In the genomic region with DNA sequence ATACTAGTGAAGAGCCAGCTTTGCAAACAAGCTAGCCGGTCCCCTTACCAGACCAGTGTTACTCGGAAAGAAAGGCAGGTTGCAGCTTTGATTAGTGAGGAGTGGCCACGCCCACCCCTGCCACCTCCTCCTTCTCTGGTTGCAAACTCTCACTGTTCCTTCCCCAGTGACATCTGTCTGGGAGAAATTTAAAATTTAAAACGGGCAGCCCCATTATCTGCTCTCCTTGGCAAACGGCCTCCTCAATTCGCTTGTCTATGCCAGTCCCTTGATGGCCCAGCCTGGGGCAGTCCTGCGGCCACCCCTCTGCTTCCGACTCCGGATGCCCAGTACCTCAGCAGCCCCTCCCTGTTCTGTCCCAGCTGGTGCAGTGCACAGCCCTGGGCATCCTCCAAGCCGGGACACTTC, we compare ENCODE assay signal across 14 mouse cellular contexts. TPM values are rescaled to one million over a fixed set of nuclear protein-coding genes. Genes with fewer than 3 reads are reported as not detected.
DNase-seq lines count a peak whose midpoint lies in the region; ATAC-seq lines count a peak whose summit lies in the region.
"Had no signal": no experiment of that assay in that cellular context is flagged by ENCODE, and none has a peak within 500 bp of the region (broad histone marks: within the 10 kb centered on the region; RNA-seq: fewer than 3 reads in every experiment).

No protein-coding gene starts in this region.

- no peak overlapping the region for H3K27ac ChIP-seq in forebrain, embryonic 10.5 days
- H3K27ac ChIP-seq in hindbrain, embryonic 16.5 days (ENCODE audit: low read depth, low read length), result no peak overlapping the region
- no peak overlapping the region for H3K27ac ChIP-seq in neural tube, embryonic 12.5 days

- 0 out of 2 replicates have a peak overlapping the region, but pooled peaks have one; percentile 63 for H3K4me3 ChIP-seq in forebrain, embryonic 10.5 days
- H3K4me3 ChIP-seq in hindbrain, embryonic 16.5 days (ENCODE audit: low read length), result peak overlapping the region; percentile 64
- no peak overlapping the region for H3K4me3 ChIP-seq in neural tube, embryonic 12.5 days
- H3K4me3 ChIP-seq: myocyte had no signal

- no peak overlapping the region for H3K9ac ChIP-seq in hindbrain, embryonic 16.5 days (ENCODE audit: low read depth, low read length)
- no peak overlapping the region for H3K9ac ChIP-seq in neural tube, embryonic 12.5 days
- H3K9ac ChIP-seq: liver, postnatal 0 days had no signal

- no peaks in the 10 kb centered on the region for H3K9me3 ChIP-seq in forebrain, embryonic 10.5 days
- H3K9me3 ChIP-seq in hindbrain, embryonic 16.5 days (ENCODE audit: control insufficient read depth, low read length), result no peaks in the 10 kb centered on the region
- H3K9me3 ChIP-seq in neural tube, embryonic 12.5 days, result no peaks in the 10 kb centered on the region

- no peaks in the 10 kb centered on the region for H3K36me3 ChIP-seq in forebrain, embryonic 10.5 days (replicated peaks)
- H3K36me3 ChIP-seq in hindbrain, embryonic 16.5 days (ENCODE audit: control insufficient read depth, insufficient read depth, low read length), result no peaks in the 10 kb centered on the region
- no peaks in the 10 kb centered on the region for H3K36me3 ChIP-seq in neural tube, embryonic 12.5 days

- peak; percentile 49 for DNase-seq in left cerebral cortex, postnatal 4 days
- no peak for DNase-seq in left cerebral cortex, adult 8-10 months (ENCODE audit: low spot score in 2 of 2)
- DNase-seq in forebrain, embryonic 10.5 days (ENCODE audit: extremely low spot score, low spot score), result no peak
- no peak for DNase-seq in thymus, postnatal 10 days (ENCODE audit: low spot score in 2 of 2)
- DNase-seq in gastrocnemius, adult 18-20 months (ENCODE audit: low spot score), result no peak
- DNase-seq: adrenal gland, postnatal 14 days; layer of hippocampus, postnatal 36 days; liver, postnatal 0 days had no signal

- WGBS in forebrain, embryonic 10.5 days, result 4% methylated on average over 10 of the region's 10 CpGs
- 2% methylated on average over 10 of the region's 10 CpGs for WGBS in hindbrain, embryonic 16.5 days
- WGBS in neural tube, embryonic 12.5 days, result 2% methylated on average over 10 of the region's 10 CpGs

- H3K4me1 ChIP-seq in forebrain, embryonic 10.5 days, result peaks cover 41% of the 10 kb centered on the region
- H3K4me1 ChIP-seq in hindbrain, embryonic 16.5 days (ENCODE audit: control insufficient read depth, insufficient read depth, low read depth, low read length), result peaks cover 24% of the 10 kb centered on the region
- H3K4me1 ChIP-seq in neural tube, embryonic 12.5 days, result peaks cover 30% of the 10 kb centered on the region

- peaks cover 93% of the 10 kb centered on the region for H3K27me3 ChIP-seq in forebrain, embryonic 10.5 days (ENCODE audit: poor library complexity, severe bottlenecking)
- H3K27me3 ChIP-seq in hindbrain, embryonic 16.5 days (replicated peaks; ENCODE audit: control insufficient read depth, insufficient read depth, low read length), result peaks cover 27% of the 10 kb centered on the region
- H3K27me3 ChIP-seq in neural tube, embryonic 12.5 days (replicated peaks), result peaks cover 66% of the 10 kb centered on the region

- intact Hi-C loops in left cerebral cortex, postnatal 4 days (cut with DNase I), result no loop called here

- H3K4me2 ChIP-seq in hindbrain, embryonic 16.5 days (ENCODE audit: low read length), result peak overlapping the region; percentile 8; the same call in 1 of the 2 replicates
- peak overlapping the region; percentile 93; the same call in 1 of the 2 replicates for H3K4me2 ChIP-seq in neural tube, embryonic 12.5 days (replicated peaks)

- peak; percentile 34; the same call in 1 of the 2 replicates for ATAC-seq in hindbrain, embryonic 16.5 days
- peak; percentile 60; the same call in 1 of the 2 replicates for ATAC-seq in neural tube, embryonic 12.5 days (ENCODE audit: low FRiP score, low read depth)
- no peak for ATAC-seq in frontal cortex, adult (ENCODE audit: low TSS enrichment)
- ATAC-seq: intestine, postnatal 0 days; liver, postnatal 0 days had no signal

RNA-seq across cellular contexts. Expression of a gene that starts 1.1 kb away (rescaled TPM):
- 1 to 10 TPM; 3.9 to 9.9 TPM for total RNA-seq in left cerebral cortex, postnatal 4 days (2021)
- total RNA-seq in left cerebral cortex, adult 8-10 months (2022), result 1 to 10 TPM; 6.9 to 9.0 (median 7.4) TPM
- 0.07 and 0.19 TPM in 2 replicates for polyA plus RNA-seq in forebrain, embryonic 10.5 days (2016; fragmentation: Nextera tagmentation; extraction: Ambion mirVana)
- polyA plus RNA-seq in hindbrain, embryonic 16.5 days (2015; fragmentation: Nextera tagmentation; extraction: Ambion mirVana), result 7.1 and 8.6 TPM in 2 replicates
- polyA plus RNA-seq in neural tube, embryonic 12.5 days (2016; fragmentation: Nextera tagmentation; extraction: Ambion mirVana), result 2.3 and 3.0 TPM in 2 replicates
- under 1 TPM in 1 of 2 experiments, not detected in 1; 0.05 TPM for total RNA-seq in gastrocnemius, adult 18-20 months (2021)
- polyA plus RNA-seq: liver, postnatal 0 days had no signal

RNA-seq across cellular contexts. Expression of a gene that starts 34.4 kb away (rescaled TPM):
- total RNA-seq in left cerebral cortex, postnatal 4 days (2021), result not detected
- not detected for total RNA-seq in left cerebral cortex, adult 8-10 months (2022)
- polyA plus RNA-seq in forebrain, embryonic 10.5 days (2016; fragmentation: Nextera tagmentation; extraction: Ambion mirVana), result 0.09 and 0.14 TPM in 2 replicates
- 0.09 TPM in 1 of 2 replicates, not detected in the other for polyA plus RNA-seq in hindbrain, embryonic 16.5 days (2015; fragmentation: Nextera tagmentation; extraction: Ambion mirVana)
- polyA plus RNA-seq in neural tube, embryonic 12.5 days (2016; fragmentation: Nextera tagmentation; extraction: Ambion mirVana), result 0.15 and 0.16 TPM in 2 replicates
- not detected for total RNA-seq in gastrocnemius, adult 18-20 months (2021)
- total RNA-seq: adrenal gland, postnatal 14 days; layer of hippocampus, postnatal 36 days had no signal
- polyA plus RNA-seq: cortical plate, adult 2 months had no signal

RNA-seq across cellular contexts. Expression of a gene that starts 42.4 kb away (rescaled TPM):
- total RNA-seq in left cerebral cortex, postnatal 4 days (2021), result 10 to 100 TPM; 11.8 to 12.7 TPM
- 1 to 10 TPM; 5.7 to 7.5 (median 6.6) TPM for total RNA-seq in left cerebral cortex, adult 8-10 months (2022)
- 4.9 and 6.8 TPM in 2 replicates for polyA plus RNA-seq in forebrain, embryonic 10.5 days (2016; fragmentation: Nextera tagmentation; extraction: Ambion mirVana)
- polyA plus RNA-seq in hindbrain, embryonic 16.5 days (2015; fragmentation: Nextera tagmentation; extraction: Ambion mirVana), result 3.2 and 5.8 TPM in 2 replicates
- polyA plus RNA-seq in neural tube, embryonic 12.5 days (2016; fragmentation: Nextera tagmentation; extraction: Ambion mirVana), result 8.8 and 9.1 TPM in 2 replicates
- total RNA-seq in gastrocnemius, adult 18-20 months (2021), result under 1 TPM; 0.16 to 0.33 TPM

Comparison
In these comparisons a context has a peak if more than half of its experiments do, and no peak if none do; other contexts are left out.
1. RNA of a gene that starts 1.1 kb away (total RNA-seq): 3.9 to 9.9 TPM in left cerebral cortex, postnatal 4 days and 6.9 to 9.0 TPM in left cerebral cortex, adult 8-10 months; 0.05 TPM in gastrocnemius, adult 18-20 months; every median in the first group is over 4 times any median in the second.
2. RNA of a gene that starts 42.4 kb away (total RNA-seq): 11.8 to 12.7 TPM in left cerebral cortex, postnatal 4 days and 5.7 to 7.5 TPM in left cerebral cortex, adult 8-10 months; 0.16 to 0.33 TPM in gastrocnemius, adult 18-20 months; every median in the first group is over 4 times any median in the second.